Mouse (Mus musculus): ENCODE data around the gene Gm9767. TPM values are rescaled to one million over a fixed set of nuclear protein-coding genes. Genes with fewer than 3 reads are reported as not detected.

The Gm9767 gene
- polyA plus RNA-seq (2015; fragmentation: Nextera tagmentation; extraction: Ambion mirVana) = 0.39 TPM in 1 of 2 replicates, not detected in the other

- no peak within 1 kb of the TSS for H3K27ac ChIP-seq
- peak within 1 kb of the TSS; percentile 39 for H3K9ac ChIP-seq
- peaks cover 12% of the 10 kb centered on the region for H3K4me1 ChIP-seq (replicated peaks)
- ATAC-seq (replicated peaks; ENCODE audit: insufficient number of reproducible peaks, insufficient read depth, low FRiP score, low read depth) = no peak
- peak within 1 kb of the TSS; percentile 89 for H3K4me2 ChIP-seq
- no peaks in the 10 kb centered on the region for H3K9me3 ChIP-seq (replicated peaks)
- H3K36me3 ChIP-seq = no peaks in the 10 kb centered on the region
- WGBS = 3% methylated on average over 52 of the region's 52 CpGs
- H3K27me3 ChIP-seq = peaks cover 36% of the 10 kb centered on the region
- peak within 1 kb of the TSS; percentile 55 for H3K4me3 ChIP-seq
Observed at GRCm38 (mm10) chr10:26077671-26078481, at the start of gene Gm9767. Gene Gm9767, plus strand, starts transcription at chr10:26078255.

DNA sequence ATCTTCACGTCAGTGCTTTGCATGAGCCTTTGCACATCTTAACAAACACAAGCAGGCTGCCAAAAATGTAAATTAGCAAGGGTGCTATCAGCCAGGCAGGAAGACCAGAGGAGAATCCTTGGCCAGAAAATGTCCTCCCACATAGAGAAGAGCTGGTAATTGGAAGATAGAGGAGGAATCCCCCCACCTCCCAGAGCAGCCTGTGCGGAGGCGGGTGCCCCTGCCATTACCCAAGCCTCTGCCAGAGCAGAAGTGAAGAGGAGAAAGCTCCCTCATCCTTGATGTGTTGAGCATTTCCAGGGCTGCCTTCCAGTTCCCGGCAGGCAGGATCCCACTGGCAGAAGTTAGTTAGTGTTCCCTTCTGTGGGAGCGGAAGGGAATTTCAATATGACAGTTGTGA is 43.1 kb upstream of the Gm9767 start:
- no peaks in the 10 kb centered on the region for H3K4me1 ChIP-seq (replicated peaks)

GRCm38 (mm10) chr10:26051177-26051576 is 26.9 kb upstream of the Gm9767 start:
- Histone ChIP-seq H3K4me3 (no peak overlapping the region), H3K9ac (no peak overlapping the region), H3K27ac (no peak overlapping the region), H3K9me3 (replicated peaks) (no peaks in the 10 kb centered on the region), H3K4me2 (no peak overlapping the region), H3K27me3 (no peaks in the 10 kb centered on the region), H3K4me1 (replicated peaks) (no peaks in the 10 kb centered on the region), H3K36me3 (no peaks in the 10 kb centered on the region)
- no peak for ATAC-seq (replicated peaks; ENCODE audit: insufficient number of reproducible peaks, insufficient read depth, low FRiP score, low read depth)
- WGBS = 88% methylated on average over 2 of the region's 2 CpGs

More for the DNA sequence above, 43.1 kb upstream of the Gm9767 start:
- H3K9me3 ChIP-seq (replicated peaks) = no peaks in the 10 kb centered on the region
- no peaks in the 10 kb centered on the region for H3K36me3 ChIP-seq
- no peak overlapping the region for H3K27ac ChIP-seq
- H3K4me3 ChIP-seq = no peak overlapping the region
- no peak overlapping the region for H3K4me2 ChIP-seq
- WGBS = 64% methylated on average over 5 of the region's 5 CpGs
- no peak overlapping the region for H3K9ac ChIP-seq
- no peak for ATAC-seq (replicated peaks; ENCODE audit: insufficient number of reproducible peaks, insufficient read depth, low FRiP score, low read depth)
- no peaks in the 10 kb centered on the region for H3K27me3 ChIP-seq

DNA sequence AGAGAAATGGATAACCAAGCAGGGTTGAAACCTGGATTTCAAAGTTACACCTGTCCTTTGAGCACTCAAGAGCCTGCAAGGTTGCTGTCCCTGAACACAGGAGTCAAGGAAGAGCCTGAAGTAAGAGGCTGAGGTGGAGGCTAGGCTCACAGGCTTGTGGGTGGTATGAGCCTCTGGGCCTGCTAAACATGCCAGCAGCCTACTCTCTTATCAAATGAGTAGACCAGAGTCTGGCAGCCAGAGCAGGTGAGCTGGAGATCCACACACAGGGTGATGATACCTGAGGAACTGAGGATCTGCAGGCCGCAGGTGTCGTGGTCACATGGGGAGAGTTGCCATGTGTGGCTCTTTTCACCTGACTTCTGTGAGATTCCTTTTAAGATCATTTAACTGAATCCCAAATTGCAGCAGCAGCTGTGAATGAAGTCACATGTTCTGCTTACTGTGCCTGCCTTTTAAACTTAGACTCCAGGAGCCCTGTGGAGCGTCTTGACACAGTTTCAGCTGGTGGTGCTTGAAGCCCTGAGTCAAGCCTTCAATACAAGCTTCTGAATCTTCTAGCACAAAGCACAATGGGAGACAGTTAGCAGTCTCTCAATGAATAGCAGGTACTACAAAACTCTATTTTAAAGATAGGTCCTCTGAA is 18.3 kb upstream of the Gm9767 start:
- no peak for ATAC-seq (replicated peaks; ENCODE audit: insufficient number of reproducible peaks, insufficient read depth, low FRiP score, low read depth)
- no peak overlapping the region for H3K4me3 ChIP-seq
- no peaks in the 10 kb centered on the region for H3K36me3 ChIP-seq
- WGBS = 83% methylated on average over 3 of the region's 3 CpGs
- no peak overlapping the region for H3K27ac ChIP-seq
- no peak overlapping the region for H3K9ac ChIP-seq
- no peaks in the 10 kb centered on the region for H3K9me3 ChIP-seq (replicated peaks)
- H3K4me1 ChIP-seq (replicated peaks) = no peaks in the 10 kb centered on the region
- H3K27me3 ChIP-seq = no peaks in the 10 kb centered on the region
- no peak overlapping the region for H3K4me2 ChIP-seq

DNA sequence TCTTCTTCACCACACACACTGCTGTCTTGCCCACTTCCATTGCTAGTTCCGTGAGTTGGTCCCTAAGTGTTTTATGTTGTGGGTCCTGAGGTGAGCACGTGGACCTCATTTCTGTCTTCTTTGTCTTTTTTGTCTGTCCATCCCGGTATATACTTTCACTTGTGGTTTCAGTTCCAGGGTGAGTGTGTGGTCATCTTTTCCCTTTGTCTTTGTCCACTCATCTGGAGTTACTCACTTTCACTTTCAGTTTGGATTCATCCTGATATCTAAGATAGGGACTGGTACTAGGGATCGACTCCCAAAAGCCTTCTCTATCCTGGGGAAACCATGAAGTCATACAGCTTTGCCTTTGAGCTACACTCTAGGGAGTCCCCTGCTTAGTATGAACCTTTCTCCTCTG is 15.0 kb upstream of the Gm9767 start:
- no peak overlapping the region for H3K9ac ChIP-seq
- H3K27me3 ChIP-seq = no peaks in the 10 kb centered on the region
- ATAC-seq (replicated peaks; ENCODE audit: insufficient number of reproducible peaks, insufficient read depth, low FRiP score, low read depth) = no peak
- H3K4me3 ChIP-seq = no peak overlapping the region
- WGBS = 82% methylated on average over 4 of the region's 4 CpGs
- H3K4me1 ChIP-seq (replicated peaks) = no peaks in the 10 kb centered on the region
- H3K9me3 ChIP-seq (replicated peaks) = no peaks in the 10 kb centered on the region
- no peaks in the 10 kb centered on the region for H3K36me3 ChIP-seq
- H3K27ac ChIP-seq = no peak overlapping the region
- H3K4me2 ChIP-seq = no peak overlapping the region

- Histone ChIP-seq H3K4me2 (no peak overlapping the region), H3K27ac (no peak overlapping the region), H3K9me3 (replicated peaks) (no peaks in the 10 kb centered on the region), H3K27me3 (peaks cover 11% of the 10 kb centered on the region; the same call in 1 of the 2 replicates), H3K4me1 (replicated peaks) (no peaks in the 10 kb centered on the region), H3K9ac (no peak overlapping the region), H3K4me3 (no peak overlapping the region), H3K36me3 (no peaks in the 10 kb centered on the region)
- WGBS = 67% methylated on average over 5 of the region's 5 CpGs
- ATAC-seq (replicated peaks; ENCODE audit: insufficient number of reproducible peaks, insufficient read depth, low FRiP score, low read depth) = no peak
Observed at GRCm38 (mm10) chr10:26071986-26072385, 6.1 kb upstream of the Gm9767 start.

DNA sequence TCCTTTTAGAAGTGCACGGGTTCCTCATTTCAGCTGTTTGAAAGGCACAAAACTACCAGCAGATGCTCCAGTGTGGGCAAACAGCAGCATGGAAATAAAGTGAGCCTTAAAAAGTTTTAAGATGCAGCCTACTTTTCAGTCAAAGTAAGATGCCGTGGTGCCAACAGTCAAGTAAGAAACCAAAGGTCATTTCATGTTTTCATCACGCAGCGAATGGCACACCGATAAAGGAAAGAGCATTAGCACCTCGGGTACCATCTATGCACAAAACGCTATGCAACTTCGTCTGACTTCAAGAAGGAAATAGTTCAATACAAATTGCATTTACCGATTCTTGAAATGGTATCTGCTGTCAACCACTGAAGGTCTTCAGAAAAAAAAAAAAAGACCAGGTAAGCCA is 1.1 kb upstream of the Gm9767 start:
- Histone ChIP-seq H3K36me3 (no peaks in the 10 kb centered on the region), H3K27ac (no peak overlapping the region), H3K4me2 (no peak overlapping the region), H3K4me1 (replicated peaks) (peaks cover 12% of the 10 kb centered on the region), H3K9me3 (replicated peaks) (no peaks in the 10 kb centered on the region), H3K9ac (no peak overlapping the region), H3K4me3 (no peak overlapping the region), H3K27me3 (peaks cover 36% of the 10 kb centered on the region)
- ATAC-seq (replicated peaks; ENCODE audit: insufficient number of reproducible peaks, insufficient read depth, low FRiP score, low read depth) = no peak
- WGBS = 80% methylated on average over 9 of the region's 9 CpGs

- Histone ChIP-seq H3K4me1 (replicated peaks) (peaks cover 12% of the 10 kb centered on the region), H3K36me3 (no peaks in the 10 kb centered on the region), H3K4me2 (peak within 1 kb of the TSS; percentile 89), H3K4me3 (peak within 1 kb of the TSS; percentile 55), H3K9ac (peak within 1 kb of the TSS; percentile 39), H3K27me3 (peaks cover 36% of the 10 kb centered on the region), H3K9me3 (replicated peaks) (no peaks in the 10 kb centered on the region), H3K27ac (no peak within 1 kb of the TSS)
- under 1% methylated on average over 46 of the region's 46 CpGs for WGBS
- ATAC-seq (replicated peaks; ENCODE audit: insufficient number of reproducible peaks, insufficient read depth, low FRiP score, low read depth) = no peak
Observed at GRCm38 (mm10) chr10:26078521-26079142, 577 bp downstream of the Gm9767 start, which contains the start of gene Tmem200a. Gene Tmem200a, minus strand, starts transcription at chr10:26079052.

- Histone ChIP-seq H3K36me3 (no peaks in the 10 kb centered on the region), H3K4me2 (no peak overlapping the region), H3K4me1 (replicated peaks) (peaks cover 12% of the 10 kb centered on the region), H3K27me3 (peaks cover 36% of the 10 kb centered on the region), H3K9me3 (replicated peaks) (no peaks in the 10 kb centered on the region), H3K27ac (no peak overlapping the region), H3K9ac (no peak overlapping the region), H3K4me3 (no peak overlapping the region)
- no peak for ATAC-seq (replicated peaks; ENCODE audit: insufficient number of reproducible peaks, insufficient read depth, low FRiP score, low read depth)
- 61% methylated on average over 3 of the region's 3 CpGs for WGBS
Observed at GRCm38 (mm10) chr10:26079678-26080077, 1.6 kb downstream of the Gm9767 start.

DNA sequence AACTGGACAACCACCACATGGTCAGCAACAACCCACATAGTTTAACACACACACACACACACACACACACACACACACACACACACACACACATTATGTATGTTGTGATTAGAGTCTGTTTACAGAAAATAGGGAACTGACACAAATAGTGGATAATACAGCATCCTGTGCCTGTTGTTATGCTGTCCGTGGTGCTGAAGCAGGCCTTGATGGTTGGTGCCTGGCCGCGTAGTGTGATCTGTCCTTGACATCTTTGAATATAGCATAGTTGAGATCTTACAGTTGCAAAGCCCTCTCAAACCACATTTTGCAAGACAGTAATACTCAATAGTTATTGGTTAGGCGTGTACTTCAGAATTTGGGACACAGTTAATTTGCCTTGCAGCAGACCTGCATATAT is 4.0 kb downstream of the Gm9767 start:
- Histone ChIP-seq H3K9ac (no peak overlapping the region), H3K27ac (no peak overlapping the region), H3K27me3 (peaks cover 24% of the 10 kb centered on the region), H3K9me3 (replicated peaks) (no peaks in the 10 kb centered on the region), H3K4me1 (replicated peaks) (peaks cover 12% of the 10 kb centered on the region), H3K36me3 (no peaks in the 10 kb centered on the region), H3K4me2 (no peak overlapping the region), H3K4me3 (no peak overlapping the region)
- 59% methylated on average over 4 of the region's 4 CpGs for WGBS
- ATAC-seq (replicated peaks; ENCODE audit: insufficient number of reproducible peaks, insufficient read depth, low FRiP score, low read depth) = no peak

DNA sequence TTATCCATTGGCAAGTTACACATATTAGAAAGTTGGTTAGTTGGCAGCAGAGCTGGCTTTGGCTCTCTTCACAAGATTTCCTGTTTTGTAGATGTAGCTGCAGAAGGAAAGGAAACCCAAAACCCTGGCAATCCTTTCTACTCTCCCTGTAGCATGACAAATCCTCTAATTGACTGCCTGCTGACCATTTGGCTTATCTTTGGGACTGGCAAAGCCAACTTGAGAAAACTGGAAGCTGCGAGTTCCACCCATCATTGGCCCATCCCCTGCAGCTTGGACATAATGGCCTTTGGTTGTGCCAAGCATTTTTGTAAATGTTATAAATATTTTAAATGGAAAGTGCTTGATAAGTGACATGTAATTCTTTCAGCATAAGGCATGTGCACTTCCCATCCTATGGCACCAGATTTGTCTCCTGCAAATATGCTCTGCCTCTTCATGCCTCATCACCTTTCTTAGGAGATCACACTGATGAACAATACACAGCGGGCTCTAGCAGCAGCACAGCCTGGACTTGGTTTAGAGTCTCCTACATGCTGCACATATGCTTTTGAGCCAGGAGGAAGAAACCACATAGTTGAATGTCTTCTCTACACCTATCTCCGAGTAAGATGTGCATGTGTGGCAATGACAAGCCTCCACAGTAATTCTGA is 25.4 kb downstream of the Gm9767 start:
- H3K4me2 ChIP-seq = no peak overlapping the region
- no peak for ATAC-seq (replicated peaks; ENCODE audit: insufficient number of reproducible peaks, insufficient read depth, low FRiP score, low read depth)
- H3K9me3 ChIP-seq (replicated peaks) = no peaks in the 10 kb centered on the region
- H3K27me3 ChIP-seq = no peaks in the 10 kb centered on the region
- H3K9ac ChIP-seq = no peak overlapping the region
- H3K4me1 ChIP-seq (replicated peaks) = no peaks in the 10 kb centered on the region
- H3K36me3 ChIP-seq = no peaks in the 10 kb centered on the region
- H3K4me3 ChIP-seq = no peak overlapping the region
- H3K27ac ChIP-seq = no peak overlapping the region
- 71% methylated on average over 3 of the region's 3 CpGs for WGBS
